Mouse (Mus musculus): ENCODE results near the gene Mfsd9. TPM values are rescaled to one million over a fixed set of nuclear protein-coding genes. Genes with fewer than 3 reads are reported as not detected.

The Mfsd9 gene
- polyA plus RNA-seq, 1 experiment from 2014 or later = 3.0 TPM

GRCm38 (mm10) chr1:40789666-40790233 is 737 bp downstream of the Mfsd9 start:
- DNase-seq (ENCODE audit: low spot score, missing footprints) (no peak), ATAC-seq (ENCODE audit: low FRiP score) (no peak; the same call in 1 of the 2 replicates)
- Histone ChIP-seq H3K36me3 (ENCODE audit: control insufficient read depth, insufficient read depth, low read length) (no peaks in the 10 kb centered on the region), H3K4me1 (ENCODE audit: control insufficient read depth, insufficient read depth, low read length) (peaks cover 4% of the 10 kb centered on the region; the same call in 1 of the 2 replicates), H3K27me3 (ENCODE audit: control insufficient read depth, insufficient read depth, low read length) (no peaks in the 10 kb centered on the region), H3K9me3 (ENCODE audit: control insufficient read depth, low read length) (no peaks in the 10 kb centered on the region), H3K9ac (ENCODE audit: low read length) (peak overlapping the region; percentile 58), H3K4me3 (ENCODE audit: low read depth, low read length) (peak overlapping the region; percentile 69), H3K27ac (ENCODE audit: low read depth, low read length) (no peak overlapping the region), H3K4me2 (peak overlapping the region; percentile 70)
- 40% methylated on average over 5 of the region's 5 CpGs for WGBS

GRCm38 (mm10) chr1:40788956-40789355 is 1.5 kb downstream of the Mfsd9 start:
- no peak for ATAC-seq (ENCODE audit: low FRiP score)

GRCm38 (mm10) chr1:40785876-40786445 is 4.5 kb downstream of the Mfsd9 start:
- Histone ChIP-seq H3K27me3 (ENCODE audit: control insufficient read depth, insufficient read depth, low read length) (no peaks in the 10 kb centered on the region), H3K9me3 (ENCODE audit: control insufficient read depth, low read length) (no peaks in the 10 kb centered on the region), H3K4me1 (ENCODE audit: control insufficient read depth, insufficient read depth, low read length) (peaks cover 2% of the 10 kb centered on the region; the same call in 1 of the 2 replicates), H3K9ac (ENCODE audit: low read length) (no peak overlapping the region), H3K4me3 (ENCODE audit: low read depth, low read length) (no peak overlapping the region), H3K36me3 (ENCODE audit: control insufficient read depth, insufficient read depth, low read length) (no peaks in the 10 kb centered on the region), H3K27ac (ENCODE audit: low read depth, low read length) (no peak overlapping the region), H3K4me2 (no peak overlapping the region)
- WGBS = 88% methylated on average over 11 of the region's 11 CpGs
- ATAC-seq (ENCODE audit: low FRiP score) = no peak
- DNase-seq (ENCODE audit: low spot score, missing footprints) = no peak

More at GRCm38 (mm10) chr1:40788956-40789355, 1.5 kb downstream of the Mfsd9 start:
- 86% methylated on average over 6 of the region's 6 CpGs for WGBS
- H3K27ac ChIP-seq (ENCODE audit: low read depth, low read length) = no peak overlapping the region
- H3K4me1 ChIP-seq (ENCODE audit: control insufficient read depth, insufficient read depth, low read length) = peaks cover 4% of the 10 kb centered on the region; the same call in 1 of the 2 replicates
- no peaks in the 10 kb centered on the region for H3K9me3 ChIP-seq (ENCODE audit: control insufficient read depth, low read length)
- H3K9ac ChIP-seq (ENCODE audit: low read length) = no peak overlapping the region
- no peaks in the 10 kb centered on the region for H3K36me3 ChIP-seq (ENCODE audit: control insufficient read depth, insufficient read depth, low read length)
- H3K4me2 ChIP-seq = no peak overlapping the region
- DNase-seq (ENCODE audit: low spot score, missing footprints) = no peak
- H3K27me3 ChIP-seq (ENCODE audit: control insufficient read depth, insufficient read depth, low read length) = no peaks in the 10 kb centered on the region
- H3K4me3 ChIP-seq (ENCODE audit: low read depth, low read length) = no peak overlapping the region

GRCm38 (mm10) chr1:40784306-40784705 is 6.2 kb downstream of the Mfsd9 start:
- WGBS = 89% methylated on average over 9 of the region's 9 CpGs
- no peak overlapping the region for H3K9ac ChIP-seq (ENCODE audit: low read length)
- H3K27me3 ChIP-seq (ENCODE audit: control insufficient read depth, insufficient read depth, low read length) = no peaks in the 10 kb centered on the region
- no peaks in the 10 kb centered on the region for H3K36me3 ChIP-seq (ENCODE audit: control insufficient read depth, insufficient read depth, low read length)
- H3K9me3 ChIP-seq (ENCODE audit: control insufficient read depth, low read length) = no peaks in the 10 kb centered on the region; the same call in 1 of the 2 replicates
- H3K27ac ChIP-seq (ENCODE audit: low read depth, low read length) = no peak overlapping the region
- no peak overlapping the region for H3K4me3 ChIP-seq (ENCODE audit: low read depth, low read length)
- ATAC-seq (ENCODE audit: low FRiP score) = no peak
- H3K4me2 ChIP-seq = no peak overlapping the region
- H3K4me1 ChIP-seq (ENCODE audit: control insufficient read depth, insufficient read depth, low read length) = no peaks in the 10 kb centered on the region
- no peak for DNase-seq (ENCODE audit: low spot score, missing footprints)

- Histone ChIP-seq H3K27me3 (ENCODE audit: control insufficient read depth, insufficient read depth, low read length) (no peaks in the 10 kb centered on the region), H3K27ac (ENCODE audit: low read depth, low read length) (no peak overlapping the region), H3K9ac (ENCODE audit: low read length) (no peak overlapping the region), H3K4me1 (ENCODE audit: control insufficient read depth, insufficient read depth, low read length) (no peaks in the 10 kb centered on the region), H3K36me3 (ENCODE audit: control insufficient read depth, insufficient read depth, low read length) (no peaks in the 10 kb centered on the region), H3K4me2 (no peak overlapping the region), H3K9me3 (ENCODE audit: control insufficient read depth, low read length) (peaks cover 3% of the 10 kb centered on the region; the same call in 1 of the 2 replicates), H3K4me3 (ENCODE audit: low read depth, low read length) (no peak overlapping the region)
- ATAC-seq (ENCODE audit: low FRiP score) = no peak
- WGBS = 95% methylated on average over 7 of the region's 7 CpGs
- DNase-seq (ENCODE audit: low spot score, missing footprints) = no peak
Measured at GRCm38 (mm10) chr1:40783450-40783849, 7.0 kb downstream of the Mfsd9 start.

- WGBS = 84% methylated on average over 3 of the region's 3 CpGs
- no peak overlapping the region for H3K4me2 ChIP-seq
- peaks cover 3% of the 10 kb centered on the region; the same call in 1 of the 2 replicates for H3K9me3 ChIP-seq (ENCODE audit: control insufficient read depth, low read length)
- no peaks in the 10 kb centered on the region for H3K4me1 ChIP-seq (ENCODE audit: control insufficient read depth, insufficient read depth, low read length)
- no peaks in the 10 kb centered on the region for H3K36me3 ChIP-seq (ENCODE audit: control insufficient read depth, insufficient read depth, low read length)
- H3K27me3 ChIP-seq (ENCODE audit: control insufficient read depth, insufficient read depth, low read length) = no peaks in the 10 kb centered on the region
- ATAC-seq (ENCODE audit: low FRiP score) = no peak
- no peak overlapping the region for H3K27ac ChIP-seq (ENCODE audit: low read depth, low read length)
- no peak for DNase-seq (ENCODE audit: low spot score, missing footprints)
- no peak overlapping the region for H3K4me3 ChIP-seq (ENCODE audit: low read depth, low read length)
- no peak overlapping the region for H3K9ac ChIP-seq (ENCODE audit: low read length)
Measured at GRCm38 (mm10) chr1:40776763-40777162, 13.7 kb downstream of the Mfsd9 start.

GRCm38 (mm10) chr1:40776102-40776501 is 14.4 kb downstream of the Mfsd9 start:
- no peak for DNase-seq (ENCODE audit: low spot score, missing footprints)
- WGBS = 70% methylated on average over 2 of the region's 2 CpGs
- H3K4me1 ChIP-seq (ENCODE audit: control insufficient read depth, insufficient read depth, low read length) = no peaks in the 10 kb centered on the region
- H3K9ac ChIP-seq (ENCODE audit: low read length) = no peak overlapping the region
- H3K4me2 ChIP-seq = no peak overlapping the region
- H3K36me3 ChIP-seq (ENCODE audit: control insufficient read depth, insufficient read depth, low read length) = no peaks in the 10 kb centered on the region
- H3K4me3 ChIP-seq (ENCODE audit: low read depth, low read length) = no peak overlapping the region
- no peak for ATAC-seq (ENCODE audit: low FRiP score)
- no peaks in the 10 kb centered on the region for H3K27me3 ChIP-seq (ENCODE audit: control insufficient read depth, insufficient read depth, low read length)
- no peak overlapping the region for H3K27ac ChIP-seq (ENCODE audit: low read depth, low read length)
- peaks cover 3% of the 10 kb centered on the region; the same call in 1 of the 2 replicates for H3K9me3 ChIP-seq (ENCODE audit: control insufficient read depth, low read length)

- Histone ChIP-seq H3K9me3 (ENCODE audit: control insufficient read depth, low read length) (peaks cover 3% of the 10 kb centered on the region; the same call in 1 of the 2 replicates), H3K4me2 (no peak overlapping the region), H3K4me3 (ENCODE audit: low read depth, low read length) (no peak overlapping the region), H3K27ac (ENCODE audit: low read depth, low read length) (no peak overlapping the region), H3K4me1 (ENCODE audit: control insufficient read depth, insufficient read depth, low read length) (no peaks in the 10 kb centered on the region), H3K27me3 (ENCODE audit: control insufficient read depth, insufficient read depth, low read length) (no peaks in the 10 kb centered on the region), H3K9ac (ENCODE audit: low read length) (no peak overlapping the region), H3K36me3 (ENCODE audit: control insufficient read depth, insufficient read depth, low read length) (no peaks in the 10 kb centered on the region)
- no peak for ATAC-seq (ENCODE audit: low FRiP score)
- 93% methylated on average over 10 of the region's 10 CpGs for WGBS
- no peak for DNase-seq (ENCODE audit: low spot score, missing footprints)
Measured at GRCm38 (mm10) chr1:40774040-40774439, 16.4 kb downstream of the Mfsd9 start.

- Histone ChIP-seq H3K4me3 (ENCODE audit: low read depth, low read length) (no peak overlapping the region), H3K4me1 (ENCODE audit: control insufficient read depth, insufficient read depth, low read length) (no peaks in the 10 kb centered on the region), H3K27me3 (ENCODE audit: control insufficient read depth, insufficient read depth, low read length) (no peaks in the 10 kb centered on the region), H3K4me2 (no peak overlapping the region), H3K27ac (ENCODE audit: low read depth, low read length) (no peak overlapping the region), H3K9me3 (ENCODE audit: control insufficient read depth, low read length) (no peaks in the 10 kb centered on the region), H3K36me3 (ENCODE audit: control insufficient read depth, insufficient read depth, low read length) (no peaks in the 10 kb centered on the region), H3K9ac (ENCODE audit: low read length) (no peak overlapping the region)
- 88% methylated on average over 5 of the region's 5 CpGs for WGBS
- ATAC-seq (ENCODE audit: low FRiP score) (no peak), DNase-seq (ENCODE audit: low spot score, missing footprints) (no peak)
Measured at GRCm38 (mm10) chr1:40773234-40773633, 17.3 kb downstream of the Mfsd9 start.
